Mouse (Mus musculus) kidney, adult 2 months (tissue): ENCODE results near the gene Nme3.

ENCODE experiments used
- CTCF ChIP-seq: fragments of 200-500 bp; conservative IDR thresholded peaks from 2 replicates; pipeline ENCODE4 v1.5.1; 2011; ENCODE audit warnings: low read depth, mild to moderate bottlenecking, control low read depth, low read length, moderate library complexity, mixed read lengths; ENCODE audit not compliant: insufficient read depth, insufficient read length
- POLR2A ChIP-seq: fragments of 200-500 bp; IDR thresholded peaks from one replicate; pipeline ENCODE4 v1.6.1; 2011; ENCODE audit warnings: low read depth, low read length, control low read depth

GRCm38 (mm10) chr17:24847386-24847785, 48.9 kb upstream of the Nme3 start:
- TF ChIP-seq CTCF (no peak), POLR2A (no peak)
